8 mouse cellular contexts compared by ENCODE assay signal in genomic region chr1:59670641-59671168, GRCm38 (mm10). TPM values are rescaled to one million over a fixed set of nuclear protein-coding genes. Genes with fewer than 3 reads are reported as not detected.
DNase-seq lines count a peak whose midpoint lies in the region; ATAC-seq lines count a peak whose summit lies in the region.

Gene Sumo1, minus strand, starts transcription at chr1:59670834.

- peak within 1 kb of the TSS; percentile 90 for H3K4me3 ChIP-seq in hindbrain, embryonic 16.5 days (ENCODE audit: low read length)
- H3K4me3 ChIP-seq in macrophage (ENCODE audit: inconsistent target) = peak within 1 kb of the TSS; percentile 98

- peak within 1 kb of the TSS; percentile 91 for H3K9ac ChIP-seq in hindbrain, embryonic 16.5 days (ENCODE audit: low read depth, low read length)

- H3K4me1 ChIP-seq in hindbrain, embryonic 16.5 days (ENCODE audit: control insufficient read depth, insufficient read depth, low read depth, low read length) = peaks cover 18% of the 10 kb centered on the region

- peak within 1 kb of the TSS; percentile 94 for H3K27ac ChIP-seq in hindbrain, embryonic 16.5 days (ENCODE audit: low read depth, low read length)
- H3K27ac ChIP-seq in macrophage = peak within 1 kb of the TSS; percentile 83

- ATAC-seq in hindbrain, embryonic 16.5 days = peak; percentile 97

- no peaks in the 10 kb centered on the region for H3K27me3 ChIP-seq in hindbrain, embryonic 16.5 days (replicated peaks; ENCODE audit: control insufficient read depth, insufficient read depth, low read length)

- peaks cover 62% of the 10 kb centered on the region for H3K79me2 ChIP-seq in macrophage (ENCODE audit: inconsistent target)

- H3K36me3 ChIP-seq in hindbrain, embryonic 16.5 days (ENCODE audit: control insufficient read depth, insufficient read depth, low read length) = no peaks in the 10 kb centered on the region
- no peaks in the 10 kb centered on the region for H3K36me3 ChIP-seq in macrophage (ENCODE audit: inconsistent target)

- H3K9me3 ChIP-seq in hindbrain, embryonic 16.5 days (ENCODE audit: control insufficient read depth, low read length) = no peaks in the 10 kb centered on the region

- under 1% methylated on average over 36 of the region's 36 CpGs for WGBS in hindbrain, embryonic 16.5 days
- WGBS in macrophage (ENCODE audit: missing documents) = 1% methylated on average over 35 of the region's 36 CpGs

- peak within 1 kb of the TSS; percentile 95 for H3K4me2 ChIP-seq in hindbrain, embryonic 16.5 days (ENCODE audit: low read length)

- peak; percentile 80 for DNase-seq in WW6 (ENCODE audit: low read depth, low spot score)
- peak; percentile 66 to 83 for DNase-seq in cerebellum, postnatal 4 days (ENCODE audit: low spot score in 2 of 2)
- peak; percentile 81 for DNase-seq in gastrocnemius, adult 18-20 months (ENCODE audit: low spot score)
- peak; percentile 88 to 89 for DNase-seq in left cerebral cortex, adult 18-20 months (ENCODE audit: low spot score in 2 of 2)
- DNase-seq in right cerebral cortex, adult 18-20 months = peak; percentile 93
- DNase-seq in urinary bladder, postnatal 10 days (ENCODE audit: low spot score) = peak; percentile 55

RNA-seq across cellular contexts. Expression of gene Sumo1, which starts in this region (rescaled TPM):
- total RNA-seq in gastrocnemius, adult 18-20 months (2021) = 10 to 100 TPM; 57.1 to 63.8 TPM
- polyA plus RNA-seq in hindbrain, embryonic 16.5 days (2015; fragmentation: Nextera tagmentation; extraction: Ambion mirVana) = 307 and 311 TPM in 2 replicates
- total RNA-seq in left cerebral cortex, adult 18-20 months (2021) = 100 to 1,000 TPM; 123 to 129 TPM
- 100 to 1,000 TPM in 2 of 26 experiments, 10 to 100 TPM in 24; 25.6 to 149 (median 58.0) TPM for total RNA-seq in macrophage (2018; cell fraction: chromatin; rRNA removed)
- total RNA-seq in macrophage (2018; cell fraction: cytosol; rRNA removed) = 100 to 1,000 TPM; 112 to 195 (median 159) TPM
- 100 to 1,000 TPM in 6 of 26 experiments, 10 to 100 TPM in 20; 44.7 to 157 (median 85.4) TPM for total RNA-seq in macrophage (2018; cell fraction: nucleus; rRNA removed)
- polyA plus RNA-seq in macrophage (2018) = 118 to 152 TPM (median 148 TPM) in 3 replicates

Comparison
In these comparisons a context has a peak if more than half of its experiments do, and no peak if none do; other contexts are left out.
1. Peak in every context shown above with its lines: DNase-seq, ATAC-seq, H3K4me3 ChIP-seq and H3K27ac ChIP-seq.